Mouse (Mus musculus): ENCODE data around the gene Adap1. TPM values are rescaled to one million over a fixed set of nuclear protein-coding genes. Genes with fewer than 3 reads are reported as not detected.
A peak's percentile ranks its signal among the peaks of the same experiment; 100 is the strongest.

Gene Adap1
- total RNA-seq, 2 experiments from 2014 or later, result 4.5 to 11.6 TPM

DNA sequence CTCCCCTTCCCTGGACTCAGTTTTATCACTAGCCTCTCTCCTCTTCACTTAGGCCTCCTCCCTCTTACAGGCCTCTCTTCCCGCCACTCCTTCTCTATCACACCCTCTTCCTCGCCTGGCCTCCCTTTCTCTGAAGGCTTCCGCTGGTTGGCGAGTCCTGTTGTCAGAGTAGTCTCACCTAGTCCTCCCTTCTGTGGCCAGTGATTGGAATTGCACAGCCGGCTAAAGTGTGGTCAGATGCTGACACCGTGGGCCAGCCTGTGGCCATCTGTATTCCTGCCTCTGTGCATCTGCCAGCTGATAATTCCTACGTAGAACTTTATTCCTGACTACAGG, 72.5 kb downstream of the Adap1 start:
- DNase-seq (ENCODE audit: low spot score in 2 of 2), result no peak

DNA sequence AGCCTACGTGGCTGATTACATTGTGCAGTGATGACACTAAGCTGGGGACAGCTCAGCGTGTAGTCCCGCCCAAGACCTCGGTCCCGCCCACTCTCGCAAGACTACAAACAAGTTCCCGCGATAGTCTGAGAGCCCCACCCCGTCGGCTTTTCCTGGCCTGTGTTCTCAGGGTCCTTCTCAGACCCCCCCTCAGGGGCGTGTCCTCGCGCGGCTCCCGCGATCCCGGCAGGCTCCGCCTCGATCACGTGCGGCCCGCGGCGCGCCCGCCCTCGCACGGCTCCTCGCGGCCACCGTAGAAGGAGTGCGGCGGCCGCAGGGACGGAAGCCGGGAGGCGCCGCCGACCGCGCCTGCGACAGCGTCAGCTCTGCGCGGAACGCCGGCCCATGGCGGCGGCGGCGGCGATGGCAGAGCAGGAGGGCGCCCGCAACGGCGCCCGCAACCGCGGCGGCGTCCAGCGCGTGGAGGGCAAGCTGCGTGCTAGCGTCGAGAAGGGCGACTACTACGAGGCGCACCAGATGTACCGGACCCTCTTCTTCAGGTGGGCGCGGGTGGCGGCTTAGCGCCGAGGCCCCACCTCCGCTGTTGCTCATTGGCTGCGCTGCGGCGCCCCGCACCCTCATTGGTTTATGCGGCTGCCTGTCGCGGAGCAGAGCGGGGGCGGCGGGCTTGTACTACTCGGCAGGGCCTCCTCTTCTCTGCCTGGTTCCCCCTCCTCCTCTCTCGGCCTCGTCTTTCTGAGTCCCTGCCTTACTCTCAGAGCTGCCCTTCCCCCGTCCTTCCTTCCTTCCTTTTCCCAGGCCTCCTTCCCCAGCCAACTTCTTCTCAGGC, 73.1 kb downstream of the Adap1 start, which contains the start of gene Get4:
Gene Get4 (plus strand): TSS at position 244 of the 829 bp plus-strand sequence.
- peak; percentile 97 to 98 for DNase-seq (ENCODE audit: low spot score in 2 of 2)

DNA sequence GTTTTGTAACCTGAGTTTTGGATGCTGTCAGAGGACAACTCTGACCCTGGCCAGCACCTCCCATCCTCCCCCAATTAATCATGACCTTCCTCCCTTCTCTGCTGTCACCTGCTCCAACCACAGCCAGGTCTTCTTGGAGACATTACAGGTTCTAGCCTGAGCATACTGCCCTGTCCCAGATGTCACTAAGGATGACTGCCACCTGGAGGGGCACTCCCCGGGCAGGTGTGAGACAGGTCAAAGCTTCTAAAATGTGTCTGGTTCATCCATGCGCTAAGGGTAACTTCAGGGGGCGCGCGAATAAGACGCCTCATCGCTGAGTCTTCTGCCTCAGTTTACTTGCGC, 73.7 kb downstream of the Adap1 start:
- no peak for DNase-seq (ENCODE audit: low spot score in 2 of 2)

DNA sequence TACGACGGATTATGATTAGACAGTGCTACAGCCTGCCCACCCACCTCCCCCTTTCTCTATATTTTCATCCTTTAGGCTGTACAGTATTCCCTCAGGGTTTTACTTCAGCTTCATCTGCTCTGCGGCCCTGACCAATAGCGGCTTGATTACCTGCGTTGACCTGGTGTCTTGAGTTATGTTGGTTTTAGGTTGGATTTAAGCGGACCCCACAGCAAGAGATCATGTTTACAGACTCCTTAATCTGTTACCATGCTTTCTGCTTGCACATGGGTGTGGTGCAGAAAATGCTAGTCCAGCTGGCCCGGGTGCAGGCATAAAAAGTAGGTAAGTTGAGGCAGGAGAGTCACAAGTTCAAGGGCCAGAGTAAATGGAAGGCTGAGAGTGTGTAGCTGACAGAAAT, 74.1 kb downstream of the Adap1 start:
- DNase-seq (ENCODE audit: low spot score in 2 of 2), result no peak

DNA sequence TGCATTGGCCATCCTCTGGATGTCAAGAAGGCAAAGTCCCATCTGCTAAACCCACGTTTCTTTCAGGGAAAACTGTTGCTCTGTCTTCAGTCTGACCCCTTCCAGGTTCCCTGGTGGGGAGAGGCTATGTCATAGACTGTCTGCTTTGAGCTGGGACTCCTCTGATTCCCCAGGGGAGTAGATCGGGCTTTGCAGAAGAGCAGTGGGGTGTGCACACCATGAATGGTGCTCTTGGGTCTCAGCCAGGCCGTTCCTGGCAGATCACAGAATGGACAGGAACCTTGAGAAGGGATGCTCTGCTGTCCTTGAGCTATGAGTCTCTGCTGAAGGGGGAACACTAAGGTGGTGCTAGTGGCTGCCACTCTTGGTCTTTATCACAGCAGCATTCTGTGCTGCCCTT, 76.6 kb downstream of the Adap1 start:
- DNase-seq (ENCODE audit: low spot score in 2 of 2), result no peak

DNA sequence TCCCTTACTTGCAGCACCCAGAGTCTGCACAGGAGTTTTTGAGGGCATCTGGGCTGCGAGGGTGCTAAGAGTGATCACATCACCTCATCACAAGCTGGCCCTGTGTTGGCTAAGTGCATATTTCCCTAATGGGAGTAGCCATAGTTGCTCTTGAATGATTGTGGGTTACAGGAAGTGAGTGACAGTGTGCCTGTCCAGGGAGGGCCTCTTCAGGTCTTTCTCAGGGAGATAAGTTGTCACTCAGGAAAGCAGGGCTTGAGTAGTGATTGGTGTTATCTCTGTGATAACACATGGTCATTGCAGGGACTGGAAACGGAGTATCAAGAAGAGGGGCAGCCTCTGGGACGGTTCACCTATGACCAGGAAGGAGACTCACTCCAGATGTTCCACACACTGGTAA, 77.7 kb downstream of the Adap1 start:
- DNase-seq (ENCODE audit: low spot score in 2 of 2), result no peak

DNA sequence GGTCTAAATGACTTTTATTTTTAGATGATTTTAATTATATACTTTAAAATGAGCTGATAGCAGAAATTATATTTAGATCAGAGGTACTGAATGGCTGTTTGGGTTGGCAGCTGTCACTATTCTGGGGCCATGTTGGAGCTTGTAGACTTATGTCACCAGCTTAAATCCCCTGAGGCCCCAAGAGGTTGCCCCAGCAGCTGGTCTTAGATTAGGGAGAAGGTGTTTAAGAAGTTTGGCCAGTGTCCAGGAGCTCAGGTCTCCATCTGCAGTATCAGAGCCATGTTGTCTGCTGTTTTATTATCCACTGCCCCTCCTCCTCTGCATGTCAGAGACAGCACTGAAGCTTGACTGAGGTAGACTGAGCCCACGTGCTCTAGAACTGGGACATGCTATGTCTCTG, 82.0 kb downstream of the Adap1 start:
- DNase-seq (ENCODE audit: low spot score in 2 of 2), result no peak

DNA sequence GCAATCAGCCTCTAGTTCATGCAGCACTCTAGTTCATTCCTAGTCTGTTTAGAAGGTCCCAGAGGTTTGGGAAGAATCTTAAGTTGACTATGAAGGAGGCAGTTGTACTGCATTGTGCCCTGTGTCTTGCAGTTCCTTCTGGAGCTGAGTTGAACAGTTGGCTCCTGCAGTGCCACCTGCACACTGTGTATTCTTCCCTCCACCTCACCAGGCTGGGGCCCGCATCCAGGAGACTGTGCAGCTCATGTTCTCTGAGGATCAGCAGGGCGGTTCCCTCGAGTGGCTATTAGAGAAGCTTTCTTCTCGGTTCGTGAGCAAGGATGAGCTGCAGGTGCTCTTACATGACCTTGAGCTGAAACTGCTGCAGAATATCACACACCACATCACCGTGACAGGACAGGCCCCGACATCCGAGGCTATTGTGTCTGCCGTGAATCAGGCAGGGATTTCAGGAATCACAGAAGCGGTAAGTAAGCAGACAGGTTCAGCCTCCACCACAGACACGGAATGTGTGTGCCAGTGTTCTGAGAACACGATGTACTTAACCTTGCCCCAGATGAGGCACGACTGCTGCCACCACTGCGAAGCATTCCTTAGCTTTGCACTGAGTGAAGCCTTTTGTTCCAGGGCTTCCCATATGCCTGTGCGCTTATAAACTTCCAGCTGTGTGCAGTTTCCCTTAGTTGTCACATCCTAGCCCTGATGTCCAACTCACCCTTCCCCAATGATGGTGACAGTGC, 84.2 kb downstream of the Adap1 start:
- no peak for DNase-seq (ENCODE audit: low spot score in 2 of 2)

DNA sequence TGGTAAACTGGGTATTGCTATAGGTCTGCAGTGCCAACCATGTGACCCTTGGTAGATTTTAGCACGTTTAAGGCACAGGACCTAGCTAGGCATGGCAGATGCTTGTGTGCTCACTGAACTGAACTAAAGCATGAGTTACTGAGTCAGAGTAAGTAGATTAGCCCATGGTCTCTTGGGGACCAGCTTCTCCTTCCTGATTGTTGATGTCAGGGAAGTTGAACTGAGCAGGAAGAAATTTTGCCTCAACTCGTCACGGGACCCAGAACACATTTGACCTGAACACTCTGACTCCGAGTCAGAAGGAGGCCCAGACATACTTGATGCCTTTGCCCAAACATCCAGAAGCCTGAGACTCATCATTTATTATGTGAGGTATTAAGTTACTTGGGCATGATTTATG, 88.0 kb downstream of the Adap1 start:
- DNase-seq (ENCODE audit: low spot score in 2 of 2), result no peak

DNA sequence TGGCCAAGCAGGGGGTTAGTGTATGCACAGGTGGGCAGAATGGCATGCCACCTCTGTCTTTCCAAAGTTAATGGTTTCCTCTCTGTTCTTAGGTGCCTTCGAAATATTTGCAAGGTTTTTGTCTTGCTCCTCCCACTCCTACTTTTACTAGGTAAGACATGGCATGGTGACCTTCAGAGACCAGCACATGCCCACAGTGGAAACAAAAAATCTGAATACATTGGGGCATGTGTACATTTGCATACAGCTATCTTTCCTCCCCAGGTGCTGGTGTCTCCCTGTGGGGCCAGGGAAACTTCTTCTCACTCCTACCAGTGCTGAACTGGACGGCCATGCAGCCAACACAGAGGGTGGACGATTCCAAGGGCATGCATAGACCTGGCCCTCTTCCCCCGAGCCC, 91.0 kb downstream of the Adap1 start:
- DNase-seq (ENCODE audit: low spot score in 2 of 2), result no peak

DNA sequence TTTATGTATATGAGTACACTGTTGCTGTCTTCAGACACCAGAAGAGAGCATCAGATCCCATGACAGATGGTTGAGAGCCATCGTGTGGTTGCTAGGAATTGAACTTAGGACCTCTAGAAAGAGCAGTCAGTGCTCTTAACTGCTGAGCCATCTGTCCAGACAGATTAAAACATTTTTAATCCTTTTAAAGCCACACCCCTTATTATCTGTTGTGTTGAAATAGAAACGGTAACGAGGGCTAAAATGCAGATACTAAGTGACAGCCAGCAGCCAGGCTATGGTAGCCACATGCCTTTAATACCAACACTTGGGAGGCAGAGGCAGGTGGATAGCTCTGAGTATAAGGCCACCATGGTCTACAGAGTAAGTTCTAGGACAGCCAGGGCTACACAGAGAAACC, 93.3 kb downstream of the Adap1 start:
- DNase-seq (ENCODE audit: low spot score in 2 of 2), result no peak

DNA sequence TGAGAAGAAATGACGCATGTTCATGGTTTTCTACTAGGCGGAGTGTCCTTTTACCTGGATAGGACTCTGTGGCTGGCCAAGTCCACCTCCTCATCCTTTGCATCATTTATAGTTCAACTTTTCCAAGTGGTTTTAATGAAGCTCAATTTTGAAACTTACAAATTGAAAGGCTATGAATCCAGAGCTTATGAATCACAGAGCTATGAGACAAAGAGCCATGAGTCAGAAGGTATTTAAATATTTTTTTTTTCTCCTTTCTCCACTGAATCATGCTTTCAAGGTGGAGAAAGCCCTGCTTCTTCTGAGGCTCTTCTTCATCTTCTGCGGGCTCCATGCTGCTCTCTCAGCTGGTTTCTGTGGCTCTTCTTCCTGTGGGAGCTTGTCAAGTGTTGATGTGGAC, 95.7 kb downstream of the Adap1 start:
- DNase-seq (ENCODE audit: low spot score in 2 of 2), result no peak

DNA sequence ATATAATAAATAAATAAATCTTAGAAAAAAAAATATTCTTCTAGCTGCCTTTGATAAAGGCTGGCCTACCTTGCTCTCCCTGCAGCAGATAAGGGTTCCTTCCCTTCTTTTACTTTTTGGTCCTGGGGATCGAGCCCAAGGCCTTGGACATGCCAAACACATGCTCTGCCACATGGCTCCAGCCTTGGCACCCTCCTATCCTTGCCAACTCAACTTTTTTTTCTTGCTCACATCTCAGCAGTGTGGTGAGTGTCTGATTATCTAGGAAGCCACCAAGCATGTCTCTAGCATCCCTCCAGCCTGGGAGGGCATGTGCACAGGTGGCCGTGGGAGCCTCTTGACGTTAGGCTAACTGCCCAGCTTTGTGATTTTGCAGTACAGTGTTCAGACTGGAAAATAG, 97.1 kb downstream of the Adap1 start:
- DNase-seq (ENCODE audit: low spot score in 2 of 2), result no peak

DNA sequence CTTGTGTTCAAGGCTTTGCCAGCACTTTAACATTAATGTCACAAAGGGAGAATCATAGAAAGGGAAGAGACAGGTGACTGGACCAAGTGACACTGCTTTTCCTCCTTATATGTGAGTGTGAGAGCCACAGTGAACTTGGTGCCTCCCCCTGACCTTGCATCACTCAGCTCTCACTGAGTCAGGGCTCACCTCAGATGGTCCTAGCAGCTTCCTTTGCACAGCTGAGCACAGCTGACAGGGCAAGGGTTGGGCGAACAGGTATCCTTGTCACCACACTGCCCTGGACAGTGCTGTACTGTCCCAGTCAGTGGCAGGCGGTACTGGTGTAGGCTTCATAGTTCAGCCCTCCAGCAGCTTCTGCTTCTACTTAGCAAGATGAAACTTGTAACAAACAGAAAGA, 97.8 kb downstream of the Adap1 start:
- DNase-seq (ENCODE audit: low spot score in 2 of 2), result no peak

DNA sequence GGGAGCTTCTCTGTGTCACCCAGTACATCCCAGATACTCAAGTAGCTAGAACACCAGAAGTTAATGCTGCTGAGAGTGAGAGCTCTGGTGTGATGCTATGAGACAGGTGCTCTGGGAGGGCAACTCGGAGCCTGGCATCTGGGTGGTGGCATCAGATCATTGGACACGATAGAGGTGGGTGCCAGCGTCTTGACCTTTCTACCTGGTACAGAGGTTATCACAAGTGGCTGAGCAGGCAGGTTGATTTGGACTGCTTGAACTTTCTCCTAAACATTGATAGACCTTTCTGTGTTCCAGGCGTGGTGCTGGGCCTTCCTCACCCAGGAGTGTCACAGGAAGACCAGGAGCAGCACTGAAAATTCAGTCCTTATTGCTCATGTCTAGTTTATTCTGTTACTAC, 98.2 kb downstream of the Adap1 start:
- DNase-seq (ENCODE audit: low spot score in 2 of 2), result no peak

DNA sequence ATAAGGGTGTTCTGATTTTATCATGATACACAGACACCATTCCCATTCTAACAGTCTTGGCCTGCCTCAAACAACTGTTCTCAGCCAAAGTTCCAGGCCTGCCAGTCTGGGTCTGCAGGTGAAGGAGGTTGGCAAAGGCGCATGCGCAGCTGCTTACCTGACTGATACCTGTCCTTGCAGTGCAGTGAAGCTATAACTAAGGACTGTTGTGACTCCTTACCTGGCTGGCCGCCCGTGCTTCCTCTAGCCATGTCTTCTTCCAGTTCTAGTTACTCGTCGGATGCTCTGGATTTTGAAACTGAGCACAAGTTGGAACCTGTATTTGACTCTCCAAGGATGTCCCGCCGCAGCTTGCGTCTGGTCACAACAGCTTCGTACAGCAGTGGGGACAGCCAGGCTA, 102.1 kb downstream of the Adap1 start:
- DNase-seq (ENCODE audit: low spot score in 2 of 2), result no peak

Small RNAs within 50 kb of the gene (microRNA-seq; reads per million reads assigned to microRNA genes)
- gene Mir339 (ENCODE audit: borderline number of aligned reads in 2 of 2), result 362 to 560 reads per million in 2 experiments

Other genes starting within 250 kb of the Adap1 start
- gene Prkar1b, start 175.6 kb downstream of the Adap1 start, total RNA-seq (2021), result 10 to 100 TPM; 44.4 to 67.4 TPM
- 10 to 100 TPM; 17.1 to 19.4 TPM for gene Dnaaf5, start 175.4 kb downstream of the Adap1 start, total RNA-seq (2021)
- gene Sun1, start 125.0 kb downstream of the Adap1 start, total RNA-seq (2021), result 10 to 100 TPM; 59.1 to 83.8 TPM
- 10 to 100 TPM; 65.4 to 93.6 TPM for gene Get4, start 73.3 kb downstream of the Adap1 start, total RNA-seq (2021)
- 100 to 1,000 TPM in 1 of 2 experiments, 10 to 100 TPM in 1; 75.7 to 130 TPM for gene Cox19, start 25.8 kb upstream of the Adap1 start, total RNA-seq (2021)
- not detected for gene Cyp2w1, start 27.0 kb upstream of the Adap1 start, total RNA-seq (2021)
- 10 to 100 TPM; 11.0 to 23.9 TPM for gene Gpr146, start 52.1 kb upstream of the Adap1 start, total RNA-seq (2021)
- gene C130050O18Rik, start 79.7 kb upstream of the Adap1 start, total RNA-seq (2021), result under 1 TPM; 0.53 to 0.93 TPM
- gene Gper1, start 97.5 kb upstream of the Adap1 start, total RNA-seq (2021), result 1 to 10 TPM; 3.3 to 4.9 TPM
- 1 to 10 TPM; 8.0 to 8.4 TPM for gene 3110082I17Rik, start 134.9 kb upstream of the Adap1 start, total RNA-seq (2021)
- 10 to 100 TPM; 36.4 to 38.9 TPM for gene Zfand2a, start 158.9 kb upstream of the Adap1 start, total RNA-seq (2021)
- gene Uncx, start 217.9 kb upstream of the Adap1 start, total RNA-seq (2021), result not detected

Data from adrenal gland, adult 18-20 months (tissue).